Mouse (Mus musculus) telencephalon, adult 2 months (tissue): ENCODE results near the gene Nphp3.

Source experiments
- DNase-seq: peaks from one replicate; pipeline ENCODE4 v3.0.0-alpha.2; 2011; ENCODE audit warnings: low read depth, low spot score

The Nphp3 gene

DNA sequence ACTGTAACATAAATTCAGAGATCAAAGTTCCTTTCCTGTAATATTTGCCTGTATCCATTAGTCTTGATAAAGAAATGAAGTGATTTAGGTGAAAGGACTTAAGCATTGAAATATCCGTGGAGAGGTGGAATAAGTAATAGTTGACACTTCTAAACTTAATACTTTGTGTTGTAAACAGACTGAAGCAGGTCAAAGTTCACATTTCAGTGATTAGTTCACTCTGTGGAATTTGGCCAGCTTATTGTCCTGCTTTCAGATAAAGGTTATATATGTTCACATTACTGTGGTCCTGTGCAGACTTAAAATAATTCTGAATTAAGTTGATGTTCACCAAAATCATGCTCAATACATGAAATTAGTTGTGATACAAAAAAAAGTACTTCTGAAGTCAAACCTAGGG lies 62.2 kb downstream of the Nphp3 start:
- DNase-seq: no peak

- no peak for DNase-seq
Measured at GRCm38 (mm10) chr9:104070241-104070640, 67.9 kb downstream of the Nphp3 start.

DNA sequence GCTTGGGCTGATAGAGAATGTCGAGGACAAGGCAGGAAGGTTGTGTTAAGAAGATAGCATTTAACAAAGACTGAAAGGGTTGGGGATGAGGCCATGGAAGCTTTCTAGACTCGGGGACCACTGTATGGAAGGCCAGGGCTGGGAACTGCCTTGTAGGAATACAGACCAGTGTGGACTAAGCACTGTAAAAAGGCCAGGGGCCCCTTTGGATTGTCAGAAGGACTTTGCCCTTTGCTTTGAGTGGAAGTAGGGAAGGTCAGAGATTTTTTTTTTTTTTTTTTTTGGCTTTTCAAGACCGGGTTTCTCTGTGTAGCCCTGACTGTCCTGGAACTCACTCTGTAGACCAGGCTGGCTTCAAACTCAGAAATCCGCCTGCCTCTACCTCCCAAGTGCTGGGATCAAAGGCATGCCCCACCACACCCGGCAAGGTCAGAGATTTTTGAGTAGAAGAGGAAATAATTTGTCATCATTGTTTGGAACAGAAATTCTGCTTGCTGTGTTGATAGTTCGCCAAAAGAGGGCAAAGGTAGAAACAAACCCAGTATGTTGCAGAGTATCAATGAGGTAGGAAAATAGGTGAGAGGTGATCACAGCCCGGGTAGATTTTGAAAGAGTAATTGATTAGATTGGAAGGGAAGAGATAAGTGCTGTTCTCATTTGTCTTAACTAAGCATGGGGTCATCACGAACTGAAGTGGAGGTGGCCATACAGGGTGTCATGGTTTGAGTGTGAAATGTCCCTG lies 68.7 kb downstream of the Nphp3 start:
- no peak for DNase-seq

GRCm38 (mm10) chr9:104075808-104076207 lies 73.5 kb downstream of the Nphp3 start:
- DNase-seq: no peak

GRCm38 (mm10) chr9:104078780-104079179 lies 76.4 kb downstream of the Nphp3 start:
- no peak for DNase-seq

- no peak for DNase-seq
Measured at GRCm38 (mm10) chr9:104079379-104079778, 77.0 kb downstream of the Nphp3 start.

GRCm38 (mm10) chr9:104080038-104080437 lies 77.7 kb downstream of the Nphp3 start:
- no peak for DNase-seq

GRCm38 (mm10) chr9:104085730-104086429 lies 83.5 kb downstream of the Nphp3 start:
- DNase-seq: no peak

DNA sequence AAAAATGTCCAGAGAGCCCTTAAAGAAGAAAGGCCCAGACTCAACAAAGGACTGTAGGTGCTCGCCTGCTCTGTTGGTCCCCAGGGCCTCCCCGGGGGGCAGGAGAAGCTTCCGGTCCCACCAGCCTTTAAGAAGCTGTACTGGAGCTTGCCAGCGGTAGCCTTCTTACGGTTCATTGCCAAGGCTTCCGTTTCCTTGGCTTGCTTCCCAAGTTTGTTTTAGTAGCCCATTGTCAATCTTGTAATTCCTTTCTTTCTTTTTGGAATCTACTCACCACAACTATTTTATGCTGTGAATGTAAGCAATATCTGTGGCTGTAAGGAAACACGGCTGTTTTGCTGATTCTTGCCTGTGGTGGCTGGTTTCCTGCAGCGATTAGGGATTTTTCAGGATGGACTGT lies 86.2 kb downstream of the Nphp3 start:
- DNase-seq: no peak

DNA sequence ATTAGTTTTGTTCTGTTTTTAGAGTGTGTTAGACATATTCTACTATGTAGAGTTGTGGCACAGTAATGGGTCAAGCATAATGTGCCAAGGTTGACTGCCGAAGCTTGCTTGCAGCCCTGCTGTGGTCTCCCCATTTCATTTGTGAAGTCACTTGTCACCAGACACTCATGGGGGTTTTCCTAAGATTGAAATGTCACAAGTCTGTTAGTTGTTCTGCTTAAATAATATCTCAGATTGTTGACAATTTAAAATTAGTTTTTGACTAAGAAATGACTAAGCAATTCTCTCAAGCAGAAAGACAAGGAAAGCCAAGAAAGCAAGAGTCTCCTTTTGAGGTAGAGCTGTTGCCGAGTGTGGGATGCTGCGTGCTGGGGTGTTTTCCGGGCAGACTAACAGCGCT lies 90.6 kb downstream of the Nphp3 start:
- DNase-seq: no peak
